Mouse (Mus musculus) megakaryocyte, adult 5-6 weeks (primary cell): ENCODE results near the gene Cep70. TPM values are rescaled to one million over a fixed set of nuclear protein-coding genes. Genes with fewer than 3 reads are reported as not detected.

ENCODE experiments used
- ATAC-seq: 2 replicates; pipeline ENCODE4 v1.8.0; 2016; ENCODE audit warnings: mild to moderate bottlenecking, inconsistent platforms; ENCODE audit not compliant: poor library complexity, severe bottlenecking
- total RNA-seq, 2 experiments: library from RNA; stranded (forward) in 1 of 2; stranded (reverse) in 1 of 2; fragments of 153-499, 151-499 nt in 1 of 2; fragments of 221-1000, 200-1000 nt in 1 of 2; gene quantifications; 2 replicates each; pipeline versions ENCODE4 v1.2.3 to v1.2.4; 2015 to 2017

Gene Cep70
- total RNA-seq (2015) (24.5 and 26.7 TPM in 2 replicates), total RNA-seq (2017) (30.2 and 38.7 TPM in 2 replicates)

DNA sequence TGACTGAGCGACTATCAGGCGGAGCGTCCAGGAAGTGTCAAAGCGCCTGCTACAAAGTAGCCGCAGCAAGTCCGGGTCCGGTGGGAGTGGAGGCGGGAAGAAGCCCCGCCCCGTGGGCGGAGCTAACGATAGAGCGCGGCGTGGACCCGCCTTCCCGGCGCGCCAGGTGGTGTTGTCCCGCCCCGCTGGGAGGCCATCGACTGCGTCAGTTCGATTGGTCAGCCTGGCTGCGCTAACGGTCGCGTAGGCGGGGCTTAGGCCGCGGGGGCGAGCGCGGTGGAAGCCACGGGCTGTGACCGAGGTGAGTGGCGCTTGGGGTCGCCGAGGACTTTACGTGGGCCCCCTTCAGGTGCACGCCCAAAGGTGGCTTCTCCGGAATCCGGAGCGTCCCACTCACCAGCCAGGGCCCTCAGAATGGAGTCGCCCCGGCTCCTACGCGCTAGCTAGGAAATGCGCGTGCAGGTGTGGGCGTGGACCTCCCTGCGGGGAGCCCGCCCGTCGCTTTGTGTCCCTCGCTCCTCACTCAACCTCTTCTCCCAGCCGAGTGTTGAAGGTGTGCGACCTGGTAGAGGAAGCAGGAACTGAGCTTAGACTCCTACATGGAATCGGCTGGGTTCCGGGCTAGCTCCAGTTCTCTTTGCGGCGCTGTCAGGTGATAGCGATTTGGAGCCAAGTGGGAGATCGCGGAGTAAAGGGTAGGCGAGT lies at the start of gene Cep70:
Gene Cep70 (plus strand): TSS at position 178 of the 705 bp plus-strand sequence.
- ATAC-seq: peak; percentile 91

GRCm38 (mm10) chr9:99212643-99213042 lies 30.5 kb upstream of the Cep70 start:
- peak; percentile 86 for ATAC-seq

- ATAC-seq: peak; percentile 18; the same call in 1 of the 2 replicates
Measured at GRCm38 (mm10) chr9:99216182-99216581, 27.0 kb upstream of the Cep70 start.

- peak; percentile 54 for ATAC-seq
Measured at GRCm38 (mm10) chr9:99217999-99218719, 25.0 kb upstream of the Cep70 start.

GRCm38 (mm10) chr9:99221636-99222035 lies 21.5 kb upstream of the Cep70 start:
- ATAC-seq: no peak

- ATAC-seq: no peak
Measured at GRCm38 (mm10) chr9:99224583-99224982, 18.6 kb upstream of the Cep70 start.

GRCm38 (mm10) chr9:99229450-99229849 lies 13.7 kb upstream of the Cep70 start:
- ATAC-seq: peak; percentile 84

- no peak for ATAC-seq
Measured at GRCm38 (mm10) chr9:99237139-99237538, 6.0 kb upstream of the Cep70 start, which contains the start of gene Faiml. Faiml (minus strand) TSS chr9:99237239.

DNA sequence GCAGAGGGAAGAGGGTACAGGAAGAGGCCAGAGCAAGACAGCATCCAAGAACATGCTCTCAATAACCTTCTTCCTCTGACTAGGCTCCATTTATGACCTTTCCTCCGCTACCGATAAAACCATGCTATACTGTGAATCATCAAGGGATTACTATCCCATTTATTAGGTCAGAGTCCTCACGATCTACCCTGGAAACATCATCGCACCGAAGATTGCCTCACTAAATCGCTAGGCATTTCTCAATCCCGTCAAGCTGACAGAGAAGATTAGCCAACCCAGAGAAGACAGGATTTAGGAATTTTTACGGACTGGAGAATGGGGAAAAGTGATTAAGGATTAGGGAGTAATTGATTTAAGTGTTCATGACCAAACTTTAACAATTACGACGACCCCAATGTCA lies 4.9 kb upstream of the Cep70 start:
- ATAC-seq: no peak

GRCm38 (mm10) chr9:99239256-99239655 lies 3.9 kb upstream of the Cep70 start:
- no peak for ATAC-seq

- no peak for ATAC-seq
Measured at GRCm38 (mm10) chr9:99240571-99240970, 2.6 kb upstream of the Cep70 start.

DNA sequence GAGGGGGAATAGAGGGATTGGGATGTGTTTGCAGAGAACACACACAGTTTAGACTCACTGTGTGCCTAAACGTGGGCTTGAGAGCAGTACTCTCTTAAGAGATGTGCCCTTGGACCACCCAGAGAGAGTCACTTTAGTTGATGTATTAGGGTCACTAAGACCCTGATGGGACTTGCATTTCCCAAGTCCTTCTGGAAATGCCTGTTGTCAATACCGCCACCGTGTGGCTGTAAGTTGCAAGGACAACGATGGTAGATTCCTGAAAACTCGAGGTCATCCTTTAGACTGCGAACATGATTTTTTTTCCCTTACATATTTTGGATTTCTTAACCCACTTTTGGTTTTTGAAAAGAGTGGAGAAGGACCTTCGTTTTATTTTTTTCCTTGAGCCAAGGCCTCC lies 1.1 kb upstream of the Cep70 start:
- no peak for ATAC-seq

- ATAC-seq: no peak
Measured at GRCm38 (mm10) chr9:99242533-99243189, 506 bp upstream of the Cep70 start.

DNA sequence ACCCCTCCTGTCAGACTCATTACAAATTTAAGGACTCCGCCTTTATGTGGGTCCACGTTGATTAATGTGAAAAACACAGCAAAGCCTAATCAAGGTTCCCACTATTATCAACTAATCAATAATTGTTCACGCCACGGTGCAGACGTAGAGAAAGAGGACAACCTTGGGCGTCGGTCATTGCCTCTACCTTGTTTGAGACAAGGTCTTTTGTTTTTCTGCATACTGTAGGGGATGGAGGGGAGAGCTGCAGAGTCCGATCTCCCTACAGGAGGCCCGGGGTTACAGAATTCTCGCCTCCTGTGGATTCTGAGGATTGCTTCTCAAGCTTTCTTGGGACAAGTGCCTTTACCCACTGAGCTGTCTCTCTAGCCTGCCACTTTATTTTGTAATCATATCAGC lies 727 bp downstream of the Cep70 start:
- ATAC-seq: no peak

GRCm38 (mm10) chr9:99248304-99248703 lies 5.1 kb downstream of the Cep70 start:
- ATAC-seq: no peak

GRCm38 (mm10) chr9:99248906-99249305 lies 5.7 kb downstream of the Cep70 start:
- no peak for ATAC-seq

GRCm38 (mm10) chr9:99253861-99254260 lies 10.7 kb downstream of the Cep70 start:
- ATAC-seq: no peak

GRCm38 (mm10) chr9:99256206-99256605 lies 13.0 kb downstream of the Cep70 start:
- ATAC-seq: no peak

- ATAC-seq: no peak
Measured at GRCm38 (mm10) chr9:99256821-99257220, 13.7 kb downstream of the Cep70 start.

GRCm38 (mm10) chr9:99258891-99259290 lies 15.7 kb downstream of the Cep70 start:
- no peak for ATAC-seq

GRCm38 (mm10) chr9:99304296-99304695 lies 61.1 kb downstream of the Cep70 start:
- ATAC-seq: no peak

DNA sequence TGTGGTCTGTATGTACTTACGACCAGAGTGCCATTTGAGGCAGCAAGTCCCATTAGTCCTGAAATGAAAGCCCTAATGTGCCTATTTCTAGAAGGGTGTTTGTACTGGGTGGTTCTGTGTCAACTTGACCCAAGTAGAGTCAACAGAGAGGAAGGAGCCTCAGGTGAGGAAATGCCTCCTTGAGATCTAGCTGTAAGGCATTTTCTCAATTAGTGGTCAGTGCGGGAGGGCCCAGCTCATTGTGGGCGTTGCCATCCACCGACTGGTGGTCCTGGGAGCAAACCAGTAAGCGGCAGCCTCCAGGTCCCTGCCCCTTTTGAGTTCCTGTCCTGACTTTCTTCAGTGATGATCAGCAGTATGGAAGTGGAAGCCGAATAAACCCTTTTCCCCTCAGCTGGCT lies 63.1 kb downstream of the Cep70 start:
- no peak for ATAC-seq
